Mouse (Mus musculus) layer of hippocampus, adult 11-12 months (tissue): ENCODE measurements around the gene Slc17a5.
A peak's percentile ranks its signal among the peaks of the same experiment; 100 is the strongest.

Experiments
- DNase-seq: peaks from one replicate; pipeline ENCODE4 v3.0.0; 2022; ENCODE audit warnings: low spot score

Slc17a5 gene

GRCm38 (mm10) chr9:78587914-78588313, at the start of gene Slc17a5:
TSS of gene Slc17a5 (minus strand) at chr9:78588041.
- peak; percentile 93 for DNase-seq

GRCm38 (mm10) chr9:78633976-78634375, 46.1 kb upstream of the Slc17a5 start:
- DNase-seq, result no peak

GRCm38 (mm10) chr9:78631755-78632434, 44.1 kb upstream of the Slc17a5 start:
- no peak for DNase-seq

- no peak for DNase-seq
These were observed 42.1 kb upstream of the Slc17a5 start for GRCm38 (mm10) chr9:78629991-78630390.

- DNase-seq, result no peak
These were observed 35.5 kb upstream of the Slc17a5 start for GRCm38 (mm10) chr9:78623301-78623747.

- no peak for DNase-seq
These were observed 31.4 kb upstream of the Slc17a5 start for GRCm38 (mm10) chr9:78619285-78619684.

GRCm38 (mm10) chr9:78615401-78616021, 27.7 kb upstream of the Slc17a5 start, which contains the start of gene Cd109:
TSS of gene Cd109 (plus strand) at chr9:78615546.
- peak; percentile 6 for DNase-seq

GRCm38 (mm10) chr9:78614201-78614600, 26.4 kb upstream of the Slc17a5 start:
- no peak for DNase-seq

GRCm38 (mm10) chr9:78601046-78601730, 13.3 kb upstream of the Slc17a5 start:
- peak; percentile 20 for DNase-seq

GRCm38 (mm10) chr9:78599927-78600326, 12.1 kb upstream of the Slc17a5 start:
- DNase-seq, result no peak

- peak; percentile 32 for DNase-seq
These were observed 9.0 kb upstream of the Slc17a5 start for GRCm38 (mm10) chr9:78596834-78597233.

- no peak for DNase-seq
These were observed 8.1 kb upstream of the Slc17a5 start for GRCm38 (mm10) chr9:78595769-78596555.

GRCm38 (mm10) chr9:78595257-78595656, 7.4 kb upstream of the Slc17a5 start:
- no peak for DNase-seq

GRCm38 (mm10) chr9:78590471-78590870, 2.6 kb upstream of the Slc17a5 start:
- no peak for DNase-seq

- peak; percentile 34 for DNase-seq
These were observed 681 bp upstream of the Slc17a5 start for GRCm38 (mm10) chr9:78588411-78589033.

- DNase-seq, result no peak
These were observed 490 bp downstream of the Slc17a5 start for GRCm38 (mm10) chr9:78587218-78587883.

GRCm38 (mm10) chr9:78579644-78580396, 8.0 kb downstream of the Slc17a5 start:
- no peak for DNase-seq

GRCm38 (mm10) chr9:78578824-78579223, 9.0 kb downstream of the Slc17a5 start:
- DNase-seq, result no peak

GRCm38 (mm10) chr9:78576466-78576865, 11.4 kb downstream of the Slc17a5 start:
- no peak for DNase-seq

GRCm38 (mm10) chr9:78569934-78570333, 17.9 kb downstream of the Slc17a5 start:
- DNase-seq, result no peak
